Comparison of ENCODE assay signal across 8 mouse cellular contexts in the genomic region with DNA sequence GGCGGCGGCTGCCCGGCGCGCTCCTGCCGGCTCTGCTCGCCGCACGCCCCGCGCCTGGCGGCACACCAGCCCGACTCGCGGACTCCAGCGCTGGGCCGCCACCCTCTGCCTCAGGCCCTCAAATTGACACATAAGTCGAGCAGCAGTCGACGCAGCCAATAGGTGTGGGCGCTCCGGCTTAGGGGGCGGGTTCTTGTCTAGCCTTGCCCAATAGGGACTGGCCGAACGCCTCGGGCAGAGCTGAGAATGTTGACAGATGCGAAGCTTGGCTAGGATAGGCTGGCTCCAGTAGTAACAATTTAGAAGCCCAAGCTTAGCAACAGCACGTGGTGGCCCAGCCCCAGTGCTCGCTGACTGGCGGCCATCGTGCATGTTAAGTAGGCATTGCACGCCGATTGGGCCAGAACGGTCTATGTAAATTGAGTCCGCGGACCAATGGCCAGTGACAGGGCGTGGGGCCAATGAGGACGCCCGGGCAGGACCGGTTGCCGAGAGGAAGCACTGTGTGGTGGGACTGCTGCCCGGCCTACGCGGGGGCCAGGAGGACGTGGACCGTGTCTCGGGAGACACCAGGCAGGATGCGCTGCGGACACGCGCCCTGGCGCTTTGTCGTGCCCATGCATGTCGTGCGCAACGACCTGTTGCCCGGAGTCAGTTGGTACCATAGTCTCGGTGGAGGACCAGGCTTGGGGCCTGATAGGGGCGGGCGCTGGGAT. TPM values are rescaled to one million over a fixed set of nuclear protein-coding genes. Genes with fewer than 3 reads are reported as not detected.
DNase-seq lines count a peak whose midpoint lies in the region; ATAC-seq and TF ChIP-seq lines count a peak whose summit lies in the region.

A gene (minus strand): TSS at position 120 of the 716 bp plus-strand sequence.

- H3K27me3 ChIP-seq in forebrain, embryonic 10.5 days (ENCODE audit: poor library complexity, severe bottlenecking) = peaks cover 27% of the 10 kb centered on the region
- H3K27me3 ChIP-seq in heart, embryonic 15.5 days = no peaks in the 10 kb centered on the region
- H3K27me3 ChIP-seq in liver, embryonic 14.5 days (ENCODE audit: control insufficient read depth, insufficient read depth, low read length) = no peaks in the 10 kb centered on the region
- H3K27me3 ChIP-seq in neural tube, embryonic 11.5 days (ENCODE audit: control insufficient read depth, insufficient read depth, low read length) = no peaks in the 10 kb centered on the region
- H3K27me3 ChIP-seq in stomach, postnatal 0 days (ENCODE audit: control insufficient read depth, insufficient read depth, low read length) = no peaks in the 10 kb centered on the region

- peak within 1 kb of the TSS; percentile 96 for H3K9ac ChIP-seq in heart, embryonic 15.5 days
- H3K9ac ChIP-seq in liver, embryonic 14.5 days (replicated peaks) = peak within 1 kb of the TSS; percentile 66
- peak within 1 kb of the TSS; percentile 70 for H3K9ac ChIP-seq in neural tube, embryonic 11.5 days (ENCODE audit: low read length)
- H3K9ac ChIP-seq in stomach, postnatal 0 days (ENCODE audit: low read length) = peak within 1 kb of the TSS; percentile 93

- WGBS in forebrain, embryonic 10.5 days = under 1% methylated on average over 60 of the region's 60 CpGs
- WGBS in heart, embryonic 15.5 days = under 1% methylated on average over 60 of the region's 60 CpGs
- WGBS in liver, embryonic 14.5 days (ENCODE audit: insufficient replicate concordance) = 0% methylated on average over 60 of the region's 60 CpGs
- WGBS in neural tube, embryonic 11.5 days = under 1% methylated on average over 58 of the region's 60 CpGs
- under 1% methylated on average over 60 of the region's 60 CpGs for WGBS in stomach, postnatal 0 days

- H3K4me1 ChIP-seq in forebrain, embryonic 10.5 days = peaks cover 42% of the 10 kb centered on the region
- H3K4me1 ChIP-seq in heart, embryonic 15.5 days (replicated peaks) = peaks cover 65% of the 10 kb centered on the region
- H3K4me1 ChIP-seq in liver, embryonic 14.5 days (replicated peaks; ENCODE audit: control insufficient read depth in 2 of 2, insufficient read depth in 2 of 2, low read length in 1 of 2) = peaks cover 7 to 12% of the 10 kb centered on the region in 2 experiments
- H3K4me1 ChIP-seq in neural tube, embryonic 11.5 days (ENCODE audit: control insufficient read depth, insufficient read depth, low read length) = peaks cover 15% of the 10 kb centered on the region
- peaks cover 21% of the 10 kb centered on the region for H3K4me1 ChIP-seq in stomach, postnatal 0 days (replicated peaks; ENCODE audit: control insufficient read depth, insufficient read depth)

- TF ChIP-seq EP300 in liver, embryonic 14.5 days (IDR thresholded peaks at IDR 0.05; ENCODE audit: low read depth) = no peak
- no peak for TF ChIP-seq EP300 in stomach, postnatal 0 days (optimal IDR thresholded peaks at IDR 0.05)

- peak; percentile 94 to 95 for DNase-seq in CD8-positive naive resting alpha-beta T cell, adult 2 months (ENCODE audit: low read depth in 2 of 2, low spot score in 2 of 2)
- DNase-seq in c-Kit-positive CD71-negative TER-119-negative erythroid progenitor cells, embryonic 14.5 days (ENCODE audit: low read depth) = peak; percentile 94
- DNase-seq in forebrain, embryonic 10.5 days (ENCODE audit: extremely low spot score, low spot score) = peak; percentile 98
- peak; percentile 99 to 100 for DNase-seq in kidney, postnatal 25 days
- peak; percentile 95 to 96 (median 96) for DNase-seq in liver, embryonic 14.5 days (ENCODE audit: low read depth in 3 of 3, low spot score in 3 of 3)
- peak; percentile 97 for DNase-seq in neural tube, embryonic 11.5 days (ENCODE audit: low spot score)
- DNase-seq in stomach, postnatal 0 days (ENCODE audit: low spot score) = peak; percentile 99

- no peaks in the 10 kb centered on the region; the same call in 1 of the 2 replicates for H3K36me3 ChIP-seq in forebrain, embryonic 10.5 days (replicated peaks)
- no peaks in the 10 kb centered on the region for H3K36me3 ChIP-seq in heart, embryonic 15.5 days
- H3K36me3 ChIP-seq in liver, embryonic 14.5 days (replicated peaks; ENCODE audit: control insufficient read depth, insufficient read depth, low read depth) = no peaks in the 10 kb centered on the region
- H3K36me3 ChIP-seq in neural tube, embryonic 11.5 days (ENCODE audit: control insufficient read depth, insufficient read depth, low read length) = no peaks in the 10 kb centered on the region
- H3K36me3 ChIP-seq in stomach, postnatal 0 days (ENCODE audit: control insufficient read depth, insufficient read depth, low read length) = no peaks in the 10 kb centered on the region

- peak within 1 kb of the TSS; percentile 82 for H3K4me2 ChIP-seq in heart, embryonic 15.5 days
- peak within 1 kb of the TSS; percentile 99 for H3K4me2 ChIP-seq in liver, embryonic 14.5 days (ENCODE audit: low read depth)
- H3K4me2 ChIP-seq in neural tube, embryonic 11.5 days (ENCODE audit: low read depth) = peak within 1 kb of the TSS; percentile 75
- H3K4me2 ChIP-seq in stomach, postnatal 0 days (replicated peaks; ENCODE audit: low read depth) = peak within 1 kb of the TSS; percentile 79

- ATAC-seq in heart, embryonic 15.5 days (replicated peaks; ENCODE audit: insufficient number of reproducible peaks, insufficient read depth, low FRiP score, low read depth) = peak; percentile 96
- ATAC-seq in liver, embryonic 14.5 days (ENCODE audit: insufficient read depth) = peak; percentile 96
- ATAC-seq in neural tube, embryonic 11.5 days (ENCODE audit: insufficient read depth, low FRiP score, low TSS enrichment) = peak; percentile 99
- ATAC-seq in stomach, postnatal 0 days (ENCODE audit: low FRiP score, low TSS enrichment) = peak; percentile 98

- H3K27ac ChIP-seq in forebrain, embryonic 10.5 days = peak within 1 kb of the TSS; percentile 86
- H3K27ac ChIP-seq in heart, embryonic 15.5 days = peak within 1 kb of the TSS; percentile 98
- peak within 1 kb of the TSS; percentile 49 for H3K27ac ChIP-seq in liver, embryonic 14.5 days
- peak within 1 kb of the TSS; percentile 67 for H3K27ac ChIP-seq in neural tube, embryonic 11.5 days (ENCODE audit: low read depth, low read length)
- peak within 1 kb of the TSS; percentile 99 for H3K27ac ChIP-seq in stomach, postnatal 0 days (replicated peaks)

- 0 out of 2 replicates have a peak, but pooled peaks have one; percentile 10 for TF ChIP-seq CTCF in liver, embryonic 14.5 days (IDR thresholded peaks at IDR 0.05; ENCODE audit: low read depth)
- peak; percentile 2; the same call in 1 of the 2 replicates for TF ChIP-seq CTCF in stomach, postnatal 0 days (IDR thresholded peaks at IDR 0.05; ENCODE audit: low read depth)

- no peaks in the 10 kb centered on the region for H3K9me3 ChIP-seq in forebrain, embryonic 10.5 days
- no peaks in the 10 kb centered on the region for H3K9me3 ChIP-seq in heart, embryonic 15.5 days (replicated peaks)
- no peaks in the 10 kb centered on the region for H3K9me3 ChIP-seq in liver, embryonic 14.5 days (ENCODE audit: control insufficient read depth, low read length)
- no peaks in the 10 kb centered on the region for H3K9me3 ChIP-seq in neural tube, embryonic 11.5 days (ENCODE audit: control insufficient read depth, low read length)
- no peaks in the 10 kb centered on the region for H3K9me3 ChIP-seq in stomach, postnatal 0 days (ENCODE audit: control insufficient read depth, low read length)

- peak within 1 kb of the TSS; percentile 84 for H3K4me3 ChIP-seq in forebrain, embryonic 10.5 days
- peak within 1 kb of the TSS; percentile 97 for H3K4me3 ChIP-seq in heart, embryonic 15.5 days
- peak within 1 kb of the TSS; percentile 76 to 83 for H3K4me3 ChIP-seq in liver, embryonic 14.5 days (ENCODE audit: insufficient read depth in 1 of 2, low read depth in 2 of 2, low read length in 2 of 2)
- H3K4me3 ChIP-seq in neural tube, embryonic 11.5 days (ENCODE audit: low read depth, low read length) = peak within 1 kb of the TSS; percentile 77
- H3K4me3 ChIP-seq in stomach, postnatal 0 days (ENCODE audit: low read depth, low read length) = peak within 1 kb of the TSS; percentile 96

RNA-seq across cellular contexts. Expression of the gene that starts here (rescaled TPM):
- polyA plus RNA-seq in forebrain, embryonic 10.5 days (2016; fragmentation: Nextera tagmentation; extraction: Ambion mirVana) = 11.1 and 14.6 TPM in 2 replicates
- 22.3 and 28.6 TPM in 2 replicates for polyA plus RNA-seq in heart, embryonic 15.5 days (2015; fragmentation: Nextera tagmentation; extraction: Ambion mirVana)
- polyA plus RNA-seq in liver, embryonic 14.5 days (2012; rRNA removed) = 5.9 and 6.6 TPM in 2 replicates
- 4.0 and 4.7 TPM in 2 replicates for polyA plus RNA-seq in liver, embryonic 14.5 days (2014; fragmentation: Nextera tagmentation; extraction: Ambion mirVana)
- polyA plus RNA-seq in neural tube, embryonic 11.5 days (2014; fragmentation: Nextera tagmentation; extraction: Ambion mirVana) = 22.7 and 23.1 TPM in 2 replicates
- 20.1 and 21.2 TPM in 2 replicates for polyA plus RNA-seq in stomach, postnatal 0 days (2015; fragmentation: Nextera tagmentation; extraction: Ambion mirVana)

Comparison
In these comparisons a context has a peak if more than half of its experiments do, and no peak if none do; other contexts are left out.
1. Peak in every context shown above with its lines: DNase-seq, ATAC-seq, H3K4me3 ChIP-seq and H3K27ac ChIP-seq.
2. H3K27ac ChIP-seq: peak in every context shown above with its lines; median percentile 99 in stomach, postnatal 0 days; 98 in heart, embryonic 15.5 days; 86 in forebrain, embryonic 10.5 days; 67 in neural tube, embryonic 11.5 days; 49 in liver, embryonic 14.5 days.